Mouse (Mus musculus) C2C12 (cell line): Measurements from ENCODE around the gene Stam. TPM values are rescaled to one million over a fixed set of nuclear protein-coding genes. Genes with fewer than 3 reads are reported as not detected.

Source experiments
- H3K27me3 ChIP-seq: one replicate; pipeline ENCODE4 v1.6.1; 2011; ENCODE audit not compliant: control insufficient read depth, insufficient read depth, insufficient read length
- H3K36me3 ChIP-seq: one replicate; pipeline ENCODE4 v1.6.1; 2011; ENCODE audit not compliant: control insufficient read depth, insufficient read depth
- H3K4me3 ChIP-seq: one replicate; pipeline ENCODE4 v1.5.1; 2011; ENCODE audit warnings: mild to moderate bottlenecking, control low read depth; ENCODE audit not compliant: poor library complexity, insufficient read depth, severe bottlenecking
- H3K79me2 ChIP-seq: one replicate; pipeline ENCODE4 v1.6.1; 2011; ENCODE audit not compliant: control insufficient read depth, insufficient read depth
- H3K79me3 ChIP-seq: one replicate; pipeline ENCODE4 v1.6.1; 2011; ENCODE audit warnings: low read depth, control low read depth
- H3ac ChIP-seq: one replicate; pipeline ENCODE3; 2011; ENCODE audit warnings: low read depth; ENCODE audit not compliant: control insufficient read depth, insufficient read length
- CEBPB ChIP-seq: IDR thresholded peaks from one replicate; pipeline ENCODE4 v1.6.1; 2011; ENCODE audit warnings: low read depth, mild to moderate bottlenecking, control low read depth, moderate library complexity
- CTCF ChIP-seq: IDR thresholded peaks from one replicate; pipeline ENCODE4 v1.5.1; 2011; ENCODE audit not compliant: control insufficient read depth, insufficient read depth, insufficient read length
- FOSL1 ChIP-seq: IDR thresholded peaks from one replicate; pipeline ENCODE4 v1.8.0; 2011; ENCODE audit warnings: mild to moderate bottlenecking, low read length; ENCODE audit not compliant: poor library complexity, insufficient read depth, severe bottlenecking
- MAX ChIP-seq: IDR thresholded peaks from one replicate; pipeline ENCODE4 v1.6.1; 2011; ENCODE audit warnings: mild to moderate bottlenecking, control low read depth
- MYOD1 ChIP-seq: IDR thresholded peaks from one replicate; pipeline ENCODE4 v1.6.1; 2011; ENCODE audit warnings: low read depth; ENCODE audit not compliant: control insufficient read depth, insufficient read length
- MYOG ChIP-seq: IDR thresholded peaks from one replicate; pipeline ENCODE4 v1.6.1; 2011; ENCODE audit not compliant: control insufficient read depth, insufficient read length; ENCODE audit errors: extremely low read depth
- USF1 ChIP-seq: IDR thresholded peaks from one replicate; pipeline ENCODE4 v1.6.1; 2011; ENCODE audit warnings: low read depth, mild to moderate bottlenecking, control low read depth, moderate library complexity
- long read RNA-seq, 2 experiments: library from polyadenylated mRNA; unstranded; transcript quantifications; one replicate each; pipeline ENCODE4 v2.0.0; 2019 to 2020
- polyA plus RNA-seq: library from polyadenylated mRNA; unstranded; fragments of >200 nt; fragmentation: generic; extraction: Trizol; gene quantifications from one replicate; pipeline ENCODE4 v1.2.1, GENCODE M21; 2012; ENCODE audit warnings: missing spikeins

The Stam gene
- polyA plus RNA-seq = 14.5 TPM
- long read RNA-seq, experiment 1, full-length matches to known transcripts = 29 of 34 reads
- long read RNA-seq, experiment 1, partial matches to known transcripts = 0 of 34 reads
- long read RNA-seq, experiment 1, other reads (novel, unspliced or antisense) = 5 of 34 reads
- long read RNA-seq, experiment 2, full-length matches to known transcripts = 80 of 126 reads
- long read RNA-seq, experiment 2, partial matches to known transcripts = 24 of 126 reads
- long read RNA-seq, experiment 2, other reads (novel, unspliced or antisense) = 22 of 126 reads

GRCm38 (mm10) chr2:14073362-14074220, at the start of gene Stam:
Stam (plus strand) TSS chr2:14074098.
- Histone ChIP-seq H3K4me3 (peak within 1 kb of the TSS; percentile 85), H3ac (peak within 1 kb of the TSS; percentile 91), H3K27me3 (no peaks in the 10 kb centered on the region), H3K79me2 (peaks cover 47% of the 10 kb centered on the region), H3K36me3 (no peaks in the 10 kb centered on the region), H3K79me3 (peaks cover 39% of the 10 kb centered on the region)
- TF ChIP-seq USF1 = peak; percentile 78
- no peak for TF ChIP-seq CTCF
- peak; percentile 57 for TF ChIP-seq CEBPB
- TF ChIP-seq MAX = peak; percentile 98
- peak; percentile 19 for TF ChIP-seq FOSL1

GRCm38 (mm10) chr2:14041249-14041648, 32.6 kb upstream of the Stam start:
- TF ChIP-seq CTCF (no peak), USF1 (no peak), MYOD1 (no peak), MAX (no peak), FOSL1 (no peak), MYOG (no peak), CEBPB (no peak)
- Histone ChIP-seq H3ac (no peak overlapping the region), H3K4me3 (no peak overlapping the region), H3K79me2 (peaks cover 14% of the 10 kb centered on the region), H3K79me3 (peaks cover 12% of the 10 kb centered on the region), H3K36me3 (peaks cover 58% of the 10 kb centered on the region), H3K27me3 (no peaks in the 10 kb centered on the region)

GRCm38 (mm10) chr2:14043011-14043410, 30.9 kb upstream of the Stam start:
- TF ChIP-seq CEBPB (no peak), MYOD1 (no peak), MAX (no peak), MYOG (no peak), USF1 (no peak), CTCF (no peak), FOSL1 (no peak)
- peaks cover 52% of the 10 kb centered on the region for H3K36me3 ChIP-seq
- H3K79me2 ChIP-seq = peaks cover 31% of the 10 kb centered on the region
- no peaks in the 10 kb centered on the region for H3K27me3 ChIP-seq
- H3K4me3 ChIP-seq = no peak overlapping the region
- H3ac ChIP-seq = no peak overlapping the region
- peaks cover 28% of the 10 kb centered on the region for H3K79me3 ChIP-seq

- Histone ChIP-seq H3K27me3 (no peaks in the 10 kb centered on the region), H3K79me2 (peaks cover 38% of the 10 kb centered on the region), H3K79me3 (peaks cover 30% of the 10 kb centered on the region), H3ac (no peak overlapping the region), H3K36me3 (peaks cover 51% of the 10 kb centered on the region), H3K4me3 (no peak overlapping the region)
- TF ChIP-seq MYOD1 = no peak
- TF ChIP-seq USF1 = no peak
- TF ChIP-seq CEBPB = no peak
- TF ChIP-seq MAX = no peak
- TF ChIP-seq CTCF = no peak
Observed at GRCm38 (mm10) chr2:14043577-14044170, 30.2 kb upstream of the Stam start.

GRCm38 (mm10) chr2:14048381-14048780, 25.5 kb upstream of the Stam start:
- Histone ChIP-seq H3K4me3 (no peak overlapping the region), H3K79me3 (peaks cover 65% of the 10 kb centered on the region), H3K36me3 (peaks cover 9% of the 10 kb centered on the region), H3K79me2 (peaks cover 80% of the 10 kb centered on the region), H3K27me3 (no peaks in the 10 kb centered on the region), H3ac (no peak overlapping the region)
- TF ChIP-seq MYOD1 = no peak
- no peak for TF ChIP-seq MYOG
- TF ChIP-seq FOSL1 = no peak
- no peak for TF ChIP-seq CEBPB
- TF ChIP-seq CTCF = peak; percentile 19
- no peak for TF ChIP-seq MAX
- no peak for TF ChIP-seq USF1
